Mouse (Mus musculus): ENCODE measurements around the gene Micu1.

Gene Micu1

DNA sequence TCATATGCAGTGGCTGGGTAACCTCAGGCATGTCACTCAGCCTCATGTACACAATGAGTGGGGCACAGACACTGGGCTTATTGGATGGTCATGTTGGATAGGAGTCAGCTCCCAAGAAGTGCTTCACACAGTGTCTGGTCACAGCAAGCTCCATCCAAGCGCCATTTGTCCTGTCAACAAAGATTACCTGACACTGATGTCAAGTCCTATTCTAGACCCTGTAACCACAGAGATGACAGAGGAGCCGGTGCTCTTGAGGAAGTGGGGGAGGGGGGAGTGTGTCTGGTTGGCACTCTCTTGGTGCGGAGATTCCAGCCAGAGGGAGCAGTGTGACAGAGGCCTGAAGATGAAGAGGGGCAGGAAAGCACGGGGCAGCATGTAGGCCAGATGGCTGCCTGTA lies 198.7 kb downstream of the Micu1 start:
- in situ Hi-C loops (cut with MboI, MseI): loop anchor here (5.0 kb wide), 1 partner anchor 36 kb away; no protein-coding TSS in a partner anchor

DNA sequence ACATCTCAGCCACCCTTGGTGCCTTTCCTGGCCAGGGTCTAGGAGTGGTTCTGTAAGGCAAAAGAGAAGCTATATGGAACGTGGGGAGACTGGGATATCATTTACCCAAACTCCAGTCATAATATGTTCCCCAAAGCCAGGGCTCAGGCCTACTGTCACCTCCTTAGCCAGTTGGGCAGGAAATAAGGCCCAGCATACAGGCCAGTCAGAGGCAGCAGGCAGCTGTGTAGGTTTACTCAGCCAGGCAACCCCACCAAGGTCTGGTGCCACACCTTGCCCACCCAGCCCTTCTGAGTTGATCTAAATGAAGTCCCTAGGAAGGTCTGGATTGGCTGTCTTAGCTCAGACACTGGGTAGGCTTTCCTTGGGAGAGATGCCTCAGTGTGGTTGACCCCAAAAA lies 199.2 kb downstream of the Micu1 start:
- in situ Hi-C loops (cut with MboI, MseI): loop anchor here (5.0 kb wide), 1 partner anchor 36 kb away; no protein-coding TSS in a partner anchor

DNA sequence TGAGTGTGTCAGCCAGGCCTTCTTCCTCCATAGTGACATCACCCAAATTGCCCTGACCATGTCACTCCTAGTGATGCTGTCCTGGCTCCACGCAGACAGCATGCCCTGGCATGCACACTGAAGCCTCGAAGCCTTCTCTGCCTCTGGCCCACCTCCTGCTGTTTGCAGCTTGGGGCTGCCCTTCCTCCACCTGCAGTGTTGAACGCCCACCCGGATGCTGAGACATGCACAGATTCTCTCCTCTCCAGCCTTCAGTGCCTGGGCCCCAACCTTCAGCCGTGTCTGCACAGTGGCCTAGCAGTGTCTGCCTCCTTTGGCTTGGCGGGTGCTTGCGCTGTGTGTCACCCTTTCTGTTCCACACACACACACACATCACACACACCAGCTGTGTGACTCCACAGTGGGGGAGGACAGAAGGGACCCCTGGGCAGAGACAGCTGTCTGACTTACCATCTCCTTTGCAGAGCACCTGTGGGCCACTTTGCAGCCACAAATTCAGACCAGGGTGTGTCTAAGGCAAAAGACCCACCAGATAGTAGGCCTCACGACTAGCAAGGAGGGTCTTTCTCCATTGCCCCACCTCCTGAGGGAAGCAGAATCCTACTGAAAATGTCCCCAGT lies 199.8 kb downstream of the Micu1 start:
- in situ Hi-C loops (cut with MboI, MseI): loop anchor here (5.0 kb wide), 1 partner anchor 35 kb away; no protein-coding TSS in a partner anchor

DNA sequence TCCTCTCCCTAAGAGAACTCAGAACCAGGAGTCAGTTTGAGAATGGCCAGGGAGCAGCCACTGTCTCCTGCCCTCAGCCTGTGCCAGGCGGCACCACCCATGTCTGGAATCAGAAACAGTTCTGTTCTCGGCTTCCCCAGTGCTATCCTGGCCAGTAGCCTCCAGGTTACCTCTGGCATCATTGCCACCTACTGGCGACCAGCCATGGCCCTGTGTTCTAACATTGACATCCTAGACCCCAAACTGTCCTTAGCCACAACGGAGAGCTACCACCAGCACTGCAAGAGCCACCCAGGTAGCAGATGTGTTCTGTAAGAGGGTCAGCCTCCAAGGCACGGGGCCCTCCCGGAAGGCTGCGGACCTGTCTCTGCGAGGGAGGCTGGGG lies 200.3 kb downstream of the Micu1 start:
- in situ Hi-C loops (cut with MboI, MseI): loop anchor here (5.0 kb wide), 1 partner anchor 35 kb away; no protein-coding TSS in a partner anchor

DNA sequence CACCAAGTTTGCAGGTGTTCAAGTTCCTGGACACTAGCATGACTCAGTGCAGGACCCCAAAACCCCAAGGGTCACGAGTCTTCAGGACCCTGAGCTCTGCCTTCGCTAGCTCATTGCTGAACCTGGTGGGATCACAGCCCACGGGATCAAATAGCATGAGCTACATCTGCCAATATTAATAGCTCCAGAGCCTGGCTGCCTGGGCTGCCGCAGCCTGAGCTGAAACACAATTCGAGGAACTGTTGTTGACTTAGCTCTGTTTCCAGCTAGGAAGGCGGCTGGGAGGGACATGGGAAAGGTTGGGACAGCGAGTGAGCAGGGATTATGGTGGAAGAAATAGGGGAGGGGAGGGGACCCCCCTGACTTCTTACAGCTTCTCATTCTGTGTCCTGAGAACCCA lies 200.9 kb downstream of the Micu1 start:
- in situ Hi-C loops (cut with MboI, MseI): loop anchor here (5.0 kb wide), 1 partner anchor 34 kb away; no protein-coding TSS in a partner anchor

DNA sequence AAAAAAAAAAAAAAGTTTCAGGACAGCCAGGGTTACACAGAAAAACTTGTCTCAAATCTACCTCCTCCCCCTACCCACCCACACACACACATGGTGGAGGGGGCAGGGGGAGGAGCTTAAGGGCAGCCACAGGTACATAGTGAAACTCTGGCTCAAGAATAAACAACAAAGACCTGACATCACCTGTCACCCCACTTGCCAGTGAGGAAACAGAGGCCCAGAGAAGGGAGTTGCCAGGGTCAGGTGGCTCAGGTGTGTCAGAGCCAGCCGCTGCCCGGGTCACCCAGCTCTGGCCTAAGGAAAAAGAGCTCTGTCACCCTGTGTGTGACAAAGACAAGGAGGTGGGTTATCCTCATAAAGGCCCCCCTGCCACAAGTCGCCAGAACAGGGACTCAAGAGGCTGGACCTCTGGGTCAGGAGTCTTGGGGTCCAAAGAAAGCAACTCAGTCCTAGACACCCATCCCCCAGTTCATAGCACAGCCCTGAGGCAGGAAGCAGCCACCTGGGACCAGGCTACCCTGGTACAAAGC lies 204.9 kb downstream of the Micu1 start:
- in situ Hi-C loops (cut with MboI, MseI): no loop called here

DNA sequence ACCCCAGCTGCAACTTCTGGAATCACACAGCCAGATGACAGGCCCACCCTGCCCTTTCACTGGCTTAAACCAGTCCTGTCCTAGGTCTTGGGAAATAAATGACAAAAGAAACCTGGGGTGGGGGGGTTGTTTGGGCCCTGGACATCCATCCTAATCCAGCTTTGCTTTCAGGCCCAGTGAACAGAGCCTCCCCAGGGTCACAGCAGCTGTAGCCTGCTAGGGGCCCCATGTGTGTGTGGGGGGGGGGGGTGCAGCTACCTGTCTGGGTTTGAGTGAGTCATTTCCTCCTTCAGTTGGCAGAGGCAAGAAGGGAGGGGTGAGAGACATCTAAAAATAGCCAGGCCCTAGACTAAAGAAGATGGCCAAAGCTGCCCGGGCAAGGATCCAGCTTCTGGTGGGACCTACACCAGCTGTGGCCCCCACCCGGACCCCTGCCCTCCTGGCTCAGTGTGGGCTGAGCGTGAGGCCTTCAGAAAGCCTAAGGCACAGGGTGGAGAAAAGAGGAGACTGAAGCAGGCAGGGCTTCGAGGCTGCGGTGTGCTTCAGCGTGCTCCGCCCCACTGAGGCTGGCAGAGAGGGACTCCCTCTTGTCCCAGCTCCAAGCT lies 205.5 kb downstream of the Micu1 start:
- in situ Hi-C loops (cut with MboI, MseI): no loop called here

DNA sequence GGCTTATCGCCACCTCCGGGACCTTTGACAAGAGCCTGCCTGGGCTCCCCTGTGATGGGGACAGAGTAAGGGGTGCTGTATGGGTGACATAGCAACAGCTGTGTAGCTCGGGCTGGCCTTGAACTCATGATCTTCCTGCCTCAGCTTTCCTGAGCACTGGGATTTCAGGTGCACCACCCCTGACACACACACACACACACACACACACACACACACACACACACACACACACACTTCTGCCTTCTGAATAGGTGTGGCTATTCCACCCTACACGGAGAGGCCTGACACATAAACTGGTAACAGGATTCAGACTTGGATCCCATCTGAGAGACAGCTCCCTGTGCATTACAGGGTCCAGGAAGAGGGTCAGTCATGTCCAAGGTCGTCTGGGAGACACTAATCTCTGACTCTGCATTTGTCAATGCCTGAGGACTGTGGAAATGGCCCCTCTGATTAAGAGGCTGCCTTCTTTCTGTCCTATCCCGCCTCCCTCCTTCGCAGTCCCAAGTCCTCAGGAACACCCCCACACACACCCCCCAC lies 206.6 kb downstream of the Micu1 start:
- in situ Hi-C loops (cut with MboI, MseI): no loop called here

DNA sequence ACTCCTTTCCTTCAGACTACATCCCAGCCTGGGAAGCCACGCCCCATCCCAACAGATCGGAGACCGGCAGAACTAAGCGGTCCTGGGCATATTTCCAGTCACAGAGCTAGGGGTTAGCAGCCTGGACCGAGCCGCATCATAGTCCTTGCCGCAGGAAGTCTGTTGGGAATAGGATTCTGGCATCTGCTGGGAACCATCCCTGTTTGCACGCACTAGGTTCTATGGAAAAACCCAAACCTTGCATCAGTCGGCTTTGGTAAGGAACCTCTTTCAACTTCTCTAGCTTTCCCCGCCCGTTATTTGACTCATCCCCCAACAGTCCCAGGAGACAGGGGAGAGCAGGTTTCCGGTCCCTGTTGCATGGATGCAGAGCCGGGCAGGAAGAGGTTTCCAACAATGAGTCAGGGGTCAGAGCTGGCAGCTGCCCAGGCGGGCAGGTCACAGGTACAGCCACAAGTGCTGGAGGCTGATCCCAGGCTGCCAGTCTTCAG lies 207.1 kb downstream of the Micu1 start:
- in situ Hi-C loops (cut with MboI, MseI): no loop called here

DNA sequence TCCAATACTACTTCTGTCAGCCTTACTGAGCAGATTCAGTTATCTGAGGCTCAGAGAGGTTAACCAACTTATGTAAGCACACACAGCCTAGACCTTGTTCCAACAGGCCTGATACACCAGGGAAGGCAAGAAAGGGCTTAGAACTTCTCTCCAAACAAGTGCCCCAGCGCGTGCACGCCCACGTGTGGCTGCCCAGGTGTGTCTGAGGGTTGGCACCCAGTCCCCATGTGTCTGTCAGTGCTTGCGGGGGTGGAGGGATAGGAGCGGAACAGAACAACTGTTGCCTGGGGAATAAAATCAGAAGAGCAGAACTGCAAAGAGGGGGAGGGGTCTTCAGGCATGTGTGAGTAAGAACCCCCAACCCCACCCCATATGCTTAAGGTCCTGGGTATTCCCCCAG lies 208.8 kb downstream of the Micu1 start:
- in situ Hi-C loops (cut with MboI, MseI): no loop called here

DNA sequence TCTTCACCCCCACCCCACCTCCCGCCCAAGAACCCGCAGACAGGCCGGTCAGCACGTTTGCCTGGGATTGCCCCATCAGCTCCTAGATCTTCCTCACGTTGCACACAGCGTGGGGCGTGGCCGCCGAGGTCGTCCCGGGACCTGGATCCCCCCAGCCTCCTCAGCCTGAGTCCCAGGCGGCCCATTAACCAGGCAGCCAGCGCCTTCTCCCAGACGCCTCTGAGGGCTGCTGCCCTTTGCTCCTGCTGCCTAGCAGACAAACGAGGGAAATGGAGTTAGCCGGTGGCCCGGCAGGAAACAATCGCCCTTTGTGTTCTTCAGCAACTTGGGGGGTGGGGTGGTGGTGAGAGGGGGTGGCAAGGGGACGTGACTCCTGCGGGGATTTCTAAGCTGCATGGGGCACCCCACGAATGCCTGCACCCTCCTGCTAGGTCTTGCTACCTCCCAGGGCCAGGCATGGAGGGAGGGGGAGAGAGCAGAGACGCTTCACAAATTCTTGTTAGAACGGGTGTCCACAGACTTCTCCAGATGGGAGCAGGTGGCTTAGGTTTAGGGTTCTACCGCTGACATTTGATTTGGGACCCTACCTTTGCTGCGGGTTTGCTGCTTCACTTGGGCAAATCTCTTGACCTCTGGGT lies 209.4 kb downstream of the Micu1 start:
- in situ Hi-C loops (cut with MboI, MseI): no loop called here
